Mouse (Mus musculus) left cerebral cortex, postnatal 14 days (tissue): ENCODE data around the gene Dld. TPM values are rescaled to one million over a fixed set of nuclear protein-coding genes. Genes with fewer than 3 reads are reported as not detected.

Source experiments
- DNase-seq, 2 experiments: peaks; one replicate each; pipeline ENCODE4 v3.0.0; 2021 to 2022; ENCODE audit warnings: low spot score in 2 of 2, mixed read lengths in 1 of 2
- intact Hi-C: fragments of 180-260 bp; cut with DNase I; formaldehyde crosslinking; loops from one replicate; pipeline ENCODE4 v1.15.1; 2025
- long read RNA-seq, 2 experiments: library from polyadenylated mRNA; stranded (forward); transcript quantifications; one replicate each; pipeline ENCODE4 v2.0.0; 2021
- total RNA-seq, 2 experiments: library from RNA; stranded (reverse); gene quantifications; 2 replicates each; pipeline ENCODE4 v1.2.3; 2021

Gene Dld
- total RNA-seq, result 100 to 1,000 TPM; 112 to 114 TPM
- long read RNA-seq, experiment 1, transcript Dld-201 (14 exons, 2,544 nt), result major isoform, 189 of 203 reads
- long read RNA-seq, experiment 1, partial matches to known transcripts, result 6 of 203 reads
- long read RNA-seq, experiment 1, other reads (novel, unspliced or antisense), result 8 of 203 reads
- long read RNA-seq, experiment 2, transcript Dld-201 (14 exons, 2,544 nt), result major isoform, 141 of 161 reads
- long read RNA-seq, experiment 2, partial matches to known transcripts, result 7 of 161 reads
- long read RNA-seq, experiment 2, other reads (novel, unspliced or antisense), result 13 of 161 reads

- intact Hi-C loops, result no loop called here
- peak; percentile 96 to 98 for DNase-seq
Observed at GRCm38 (mm10) chr12:31350944-31351928, at the start of gene Dld. TSS of gene Dld (minus strand) at chr12:31351453.

DNA sequence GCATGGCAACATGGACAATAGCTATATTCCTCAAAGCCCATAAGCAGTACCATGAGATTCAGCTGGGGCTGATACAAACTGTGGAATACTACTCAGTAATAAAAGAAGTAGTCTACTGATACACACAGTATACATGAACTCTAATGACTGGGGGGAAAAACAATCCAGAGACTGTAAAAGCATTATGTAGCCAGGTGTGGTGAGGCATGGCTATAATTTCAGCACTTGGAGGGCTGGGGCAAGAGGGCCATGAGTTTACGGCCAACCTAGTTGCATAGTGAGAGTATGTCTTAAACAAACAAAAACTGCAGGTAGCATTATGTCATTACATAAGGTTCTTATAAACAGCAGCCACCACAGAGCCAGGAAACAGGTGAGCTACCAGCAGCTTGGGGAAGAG is 49.6 kb upstream of the Dld start:
- intact Hi-C loops, result no loop called here
- no peak for DNase-seq

DNA sequence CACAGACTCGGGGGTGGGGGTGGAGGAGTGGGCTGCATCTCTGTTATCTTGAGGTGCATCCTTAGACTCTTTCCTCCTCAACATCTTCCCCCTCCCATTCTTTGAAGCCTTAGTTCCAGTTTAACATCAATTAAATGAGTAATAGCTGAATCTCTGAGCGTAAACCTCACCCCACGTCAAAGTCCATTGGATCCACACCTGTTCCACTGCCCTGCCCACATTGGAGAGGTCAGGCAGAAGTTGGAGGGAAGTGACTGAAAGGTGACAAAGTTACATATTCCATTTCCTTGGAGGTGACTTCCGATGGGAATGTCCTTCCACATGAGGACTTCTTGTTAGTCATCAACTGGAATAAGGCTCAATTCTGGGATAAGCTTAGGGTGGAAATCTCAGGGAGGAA is 46.5 kb upstream of the Dld start:
- DNase-seq, result no peak
- intact Hi-C loops, result no loop called here

GRCm38 (mm10) chr12:31395895-31396294 is 44.6 kb upstream of the Dld start:
- intact Hi-C loops, result no loop called here
- no peak for DNase-seq

DNA sequence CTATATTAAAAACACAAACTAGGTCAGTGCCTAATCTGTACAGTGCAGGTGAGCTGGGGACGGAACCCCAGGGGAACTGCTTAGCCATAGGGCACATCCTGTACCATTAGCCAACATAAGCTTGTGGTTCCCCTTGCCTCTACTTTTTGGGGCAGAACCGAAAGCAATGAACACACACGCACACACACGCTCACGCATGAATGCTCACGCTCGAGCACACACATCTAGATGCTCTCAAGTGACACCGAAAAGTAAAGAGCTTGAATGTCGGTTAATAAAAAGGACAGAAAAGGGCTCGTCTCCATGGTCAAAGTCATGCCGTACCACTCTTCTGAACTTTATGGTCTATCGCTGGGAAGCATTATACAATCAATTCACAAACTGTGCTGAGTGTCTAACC is 40.4 kb upstream of the Dld start:
- no peak for DNase-seq
- intact Hi-C loops, result no loop called here

GRCm38 (mm10) chr12:31390571-31390970 is 39.3 kb upstream of the Dld start, which contains the start of gene Slc26a3:
TSS of gene Slc26a3 (plus strand) at chr12:31390871.
- intact Hi-C loops, result no loop called here
- no peak for DNase-seq

DNA sequence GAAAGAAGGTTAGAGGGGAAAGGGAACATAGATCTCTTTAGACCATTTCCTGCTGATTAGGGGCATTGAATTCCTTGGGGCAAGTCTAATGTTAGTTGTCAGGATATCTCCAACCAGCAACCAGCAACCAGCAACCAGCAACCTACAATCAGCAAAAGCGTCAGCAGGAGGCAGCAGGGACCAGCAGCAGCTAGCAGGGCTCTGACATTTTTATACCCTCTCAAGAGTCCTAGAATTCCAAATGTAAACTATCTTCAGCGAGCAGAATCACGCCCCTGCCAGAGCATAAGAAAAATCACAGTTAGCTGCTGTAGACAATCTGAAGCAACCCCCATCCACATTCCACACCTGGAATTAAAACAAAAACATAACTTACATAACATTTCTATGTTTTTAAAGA is 36.0 kb upstream of the Dld start:
- intact Hi-C loops, result no loop called here
- DNase-seq, result no peak

GRCm38 (mm10) chr12:31382451-31382850 is 31.2 kb upstream of the Dld start:
- no peak for DNase-seq
- intact Hi-C loops, result no loop called here

DNA sequence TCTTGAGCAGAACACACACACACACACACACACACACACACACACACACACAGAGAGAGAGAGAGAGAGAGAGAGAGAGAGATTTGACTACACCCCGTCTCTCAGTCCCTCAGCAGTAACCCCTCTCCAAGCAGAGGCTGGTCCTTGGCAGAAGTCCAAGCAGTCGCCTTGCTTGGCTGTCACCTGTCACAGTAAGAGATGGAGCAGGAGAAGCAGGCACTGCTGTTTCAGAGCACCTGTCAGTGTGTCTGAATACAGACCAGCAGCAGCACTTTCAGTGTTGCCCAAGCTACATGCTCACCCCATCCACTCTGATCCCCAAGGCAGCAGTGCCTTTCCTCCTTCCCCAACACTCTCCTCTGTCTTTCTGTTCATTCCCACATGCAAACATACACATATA is 29.6 kb upstream of the Dld start:
- DNase-seq, result peak in 1 of 2 experiments; percentile 9
- intact Hi-C loops, result no loop called here

DNA sequence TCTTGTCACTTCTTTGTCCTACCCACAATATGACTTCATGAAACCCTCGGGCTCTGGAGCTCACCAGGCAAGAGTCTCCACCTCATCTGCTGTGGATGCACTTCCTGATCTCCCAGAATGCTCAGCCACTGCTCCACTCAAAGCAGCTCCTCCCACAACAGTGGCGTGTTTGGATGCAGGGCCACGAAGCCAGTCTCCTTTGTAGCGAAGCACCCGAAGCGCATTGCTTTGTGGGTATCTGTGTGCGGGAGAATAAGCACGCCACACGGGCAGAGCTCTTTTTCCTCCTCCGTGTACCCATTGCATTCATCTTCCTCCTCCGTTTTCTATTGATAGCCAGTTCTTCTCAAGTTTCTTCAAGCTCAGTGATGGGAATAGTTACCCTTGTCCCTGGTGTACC is 26.0 kb upstream of the Dld start:
- DNase-seq, result no peak
- intact Hi-C loops, result loop anchor here (10.0 kb wide), 4 partner anchors 78 to 548 kb away; partner anchors contain the start of gene Gpr22

DNA sequence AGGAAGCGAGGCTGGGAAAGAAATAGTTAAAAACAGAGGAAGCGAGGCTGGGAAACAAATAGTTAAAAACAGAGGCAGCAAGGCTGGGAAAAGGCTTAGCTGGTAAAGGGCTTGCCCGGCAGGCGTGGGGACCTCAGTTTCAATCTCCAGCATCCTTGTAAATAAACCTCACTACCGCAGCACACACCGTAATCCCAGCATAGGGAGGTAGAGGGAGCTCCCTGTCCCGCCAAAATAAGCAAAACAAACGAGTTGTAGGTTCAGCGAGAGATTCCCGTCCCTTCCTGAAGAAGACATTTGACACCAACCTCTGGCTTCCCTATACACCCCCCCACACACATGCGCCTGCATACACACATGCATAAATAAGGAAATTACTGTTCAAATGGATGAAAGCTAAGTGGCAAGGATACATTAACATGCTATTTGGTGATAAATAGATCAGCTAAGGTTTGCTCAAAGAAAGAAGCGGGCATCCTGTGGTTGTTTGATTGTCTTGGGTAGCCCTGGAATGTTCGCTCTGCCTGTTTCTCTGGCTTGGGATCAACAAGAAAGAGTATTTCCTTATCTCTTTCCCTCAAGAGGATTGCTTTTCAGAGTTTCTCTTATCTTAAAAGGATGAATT is 25.2 kb upstream of the Dld start:
- intact Hi-C loops, result loop anchor here (10.0 kb wide), 4 partner anchors 78 to 548 kb away; partner anchors contain the start of gene Gpr22
- DNase-seq, result peak; percentile 5 to 10

- intact Hi-C loops, result loop anchor here (10.0 kb wide), 4 partner anchors 80 to 550 kb away; partner anchors contain the start of gene Gpr22
- no peak for DNase-seq
Observed at GRCm38 (mm10) chr12:31375283-31375615, 24.0 kb upstream of the Dld start.

DNA sequence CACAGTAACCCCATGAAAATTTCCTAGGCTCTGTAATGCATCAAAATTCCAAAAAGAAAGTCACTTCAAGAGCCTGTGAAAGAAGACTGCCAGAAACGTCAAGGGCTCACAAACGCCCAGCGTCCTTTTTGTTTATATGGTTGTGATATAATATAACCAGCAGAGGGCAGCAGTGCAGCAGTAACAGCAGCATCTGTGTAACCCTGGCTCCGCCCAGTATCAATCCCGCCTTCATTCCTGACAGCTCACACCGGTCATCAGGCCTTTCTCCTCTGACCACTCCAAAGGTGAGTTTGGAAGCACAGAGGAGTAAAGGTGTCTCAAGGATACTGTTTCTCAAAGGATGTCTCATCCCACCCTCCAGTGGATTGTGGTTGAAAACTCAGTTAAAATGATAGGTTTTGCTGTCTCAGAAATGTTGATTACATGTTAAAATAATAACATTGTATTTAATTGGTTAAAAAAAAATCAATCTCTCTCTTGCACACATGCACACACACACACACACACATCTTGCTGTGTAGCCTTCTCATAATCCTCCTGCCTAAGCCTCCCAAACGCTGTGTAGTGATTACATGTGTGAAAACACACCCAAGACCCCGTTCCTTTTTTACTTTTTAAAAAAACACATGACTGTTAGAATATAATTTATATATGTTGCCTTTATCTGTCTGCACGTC is 23.5 kb upstream of the Dld start:
- intact Hi-C loops, result loop anchor here (10.0 kb wide), 4 partner anchors 80 to 550 kb away; partner anchors contain the start of gene Gpr22
- DNase-seq, result peak; percentile 77 to 86

DNA sequence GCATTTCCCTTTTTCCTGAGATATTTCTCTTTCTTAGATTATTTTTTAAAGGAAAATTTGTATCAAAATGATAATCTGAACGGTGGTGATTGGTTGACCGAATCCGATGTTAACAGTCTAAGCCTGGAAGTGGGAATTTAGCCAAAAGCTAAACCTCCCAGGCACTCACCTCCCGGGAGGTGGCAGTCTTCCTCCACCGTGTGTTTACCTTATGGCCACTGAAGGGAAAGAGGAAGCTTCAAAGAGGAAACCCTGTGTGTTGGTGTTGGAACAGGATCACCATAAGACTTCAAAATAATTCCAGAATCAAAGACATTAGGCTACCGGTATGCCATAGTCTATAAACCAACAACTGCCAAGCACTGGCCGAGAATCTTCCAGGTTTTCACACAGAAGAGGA is 18.4 kb upstream of the Dld start:
- DNase-seq, result no peak
- intact Hi-C loops, result loop anchor here (10.0 kb wide), 4 partner anchors 85 to 555 kb away; partner anchors contain the start of gene Gpr22

DNA sequence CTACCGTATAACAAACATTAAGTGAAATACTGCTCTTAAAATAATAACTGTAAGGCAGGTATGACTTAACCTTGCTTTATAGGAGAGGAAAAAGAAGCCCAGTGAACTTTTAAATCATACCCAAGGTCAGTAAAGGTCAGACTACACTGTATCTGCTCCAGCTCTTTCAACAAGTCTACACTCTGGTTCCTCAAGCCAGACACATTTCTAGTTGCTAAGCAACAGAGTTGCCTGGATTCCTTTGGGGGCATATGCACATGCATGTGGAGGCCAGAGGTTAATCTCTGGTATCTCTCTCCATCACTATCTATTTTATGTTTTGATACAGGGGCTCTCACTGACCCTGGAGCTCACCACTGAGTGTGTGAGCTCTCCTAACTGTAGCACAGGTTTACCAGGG is 17.9 kb upstream of the Dld start:
- intact Hi-C loops, result no loop called here
- DNase-seq, result no peak

DNA sequence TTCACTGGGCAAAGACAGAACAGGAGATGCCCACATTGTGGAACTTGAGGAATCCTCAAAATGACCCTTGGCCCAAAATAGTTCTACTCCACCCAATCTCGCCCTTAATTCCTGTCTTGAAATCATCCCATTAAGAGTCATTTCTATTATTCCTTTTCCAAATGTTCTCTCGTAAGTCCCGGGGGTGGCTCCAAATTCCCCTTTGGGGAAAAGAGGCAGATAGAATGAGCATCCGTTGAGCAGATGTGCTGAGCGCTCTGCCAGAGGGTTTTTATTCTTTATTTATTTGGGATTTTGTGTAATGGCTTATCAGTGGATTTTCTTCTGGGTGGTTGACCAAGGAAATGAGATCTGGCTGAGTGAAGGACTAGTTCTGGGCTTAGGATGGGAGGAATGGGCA is 16.5 kb upstream of the Dld start:
- intact Hi-C loops, result no loop called here
- DNase-seq, result no peak

DNA sequence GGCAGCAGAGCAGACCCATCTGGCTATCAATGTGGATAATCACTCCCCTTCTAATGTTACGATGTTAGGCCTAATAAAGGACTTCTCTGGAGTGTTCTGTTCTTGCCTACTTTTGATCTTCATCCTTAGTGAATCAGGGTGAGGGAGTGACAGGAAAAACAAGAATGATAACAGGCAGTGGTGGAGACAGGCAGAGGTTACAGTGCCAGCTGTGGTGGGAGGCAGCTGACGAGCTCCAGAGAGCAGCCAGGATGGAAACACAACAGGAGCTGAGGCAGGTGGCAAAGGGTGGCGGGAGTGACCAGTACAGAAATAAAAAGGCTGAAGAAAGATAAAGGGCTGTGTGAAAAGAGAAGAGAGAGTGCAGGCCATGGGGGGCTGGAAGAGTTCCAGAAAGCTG is 15.2 kb upstream of the Dld start:
- intact Hi-C loops, result no loop called here
- no peak for DNase-seq

GRCm38 (mm10) chr12:31350191-31350943 is 886 bp downstream of the Dld start:
- DNase-seq, result no peak
- intact Hi-C loops, result no loop called here

DNA sequence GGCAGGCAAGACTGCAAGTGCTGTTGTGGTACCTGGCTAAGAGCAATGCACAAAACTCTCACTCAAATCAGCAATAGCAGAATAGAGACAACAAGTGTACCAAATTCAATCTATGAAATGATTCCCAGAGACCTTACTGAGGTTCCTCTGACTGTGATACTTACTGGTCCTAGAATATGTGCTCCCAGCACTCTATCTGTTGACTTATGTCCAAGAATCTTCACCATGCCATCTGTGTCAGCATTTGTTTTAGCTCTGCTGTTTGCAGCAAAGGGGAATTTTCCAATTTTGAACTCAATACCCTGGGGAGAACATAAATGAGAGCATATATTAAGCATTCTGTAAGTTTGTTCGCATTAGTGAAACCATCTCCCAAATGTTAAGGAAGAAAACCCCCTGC is 18.0 kb downstream of the Dld start:
- no peak for DNase-seq
- intact Hi-C loops, result no loop called here
